Comparison of ENCODE assay signal across 26 mouse cellular contexts in the genomic region with DNA sequence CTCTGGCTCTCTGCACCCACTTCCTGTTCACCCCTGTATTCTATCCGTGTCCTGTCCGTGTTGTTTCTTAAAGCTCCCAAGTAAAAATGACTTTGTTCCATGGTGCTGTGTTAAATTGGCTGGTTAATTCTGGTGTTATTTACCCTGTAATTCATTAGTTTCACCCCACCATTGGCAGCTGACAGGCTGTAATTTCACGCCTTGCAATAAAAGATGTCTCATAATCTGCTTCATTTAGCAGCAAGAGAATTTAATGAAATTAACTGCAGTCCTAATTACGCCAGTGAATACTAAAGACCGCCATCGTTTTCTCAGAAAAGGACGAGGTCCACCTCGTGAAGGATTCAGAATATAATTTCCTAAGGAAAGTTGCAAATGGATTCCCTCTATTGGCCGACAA.
"Had no signal": no experiment of that assay in that cellular context is flagged by ENCODE, and none has a peak within 500 bp of the region (broad histone marks: within the 10 kb centered on the region; RNA-seq: fewer than 3 reads in every experiment).

No protein-coding gene starts in this region.

- H3K27ac ChIP-seq: heart, adult 2 months; heart, embryonic 13.5 days; heart, embryonic 15.5 days; hindbrain, embryonic 15.5 days; kidney, embryonic 15.5 days; kidney, postnatal 0 days; limb, embryonic 13.5 days; limb, embryonic 15.5 days; liver, embryonic 12.5 days; liver, embryonic 14.5 days had no signal

- H3K9me3 ChIP-seq: heart, embryonic 13.5 days; heart, embryonic 15.5 days; hindbrain, embryonic 12.5 days; hindbrain, embryonic 15.5 days; kidney, embryonic 15.5 days; limb, embryonic 13.5 days; limb, embryonic 15.5 days; liver, embryonic 12.5 days had no signal

- H3K27me3 ChIP-seq: heart, embryonic 13.5 days; heart, embryonic 15.5 days; limb, embryonic 13.5 days; limb, embryonic 15.5 days; liver, embryonic 12.5 days had no signal

- H3K36me3 ChIP-seq: heart, embryonic 15.5 days; hindbrain, embryonic 15.5 days; kidney, embryonic 15.5 days; liver, embryonic 12.5 days had no signal

- H3K4me2 ChIP-seq: heart, embryonic 11.5 days; heart, embryonic 13.5 days; heart, embryonic 15.5 days; hindbrain, embryonic 12.5 days; hindbrain, embryonic 15.5 days; kidney, embryonic 15.5 days; limb, embryonic 13.5 days; limb, embryonic 15.5 days; liver, embryonic 12.5 days had no signal

- H3K4me1 ChIP-seq: liver, embryonic 12.5 days had no signal

- H3K9ac ChIP-seq: heart, embryonic 13.5 days; heart, embryonic 15.5 days; hindbrain, embryonic 12.5 days; hindbrain, embryonic 15.5 days; kidney, embryonic 15.5 days; limb, embryonic 13.5 days; limb, embryonic 15.5 days; liver, embryonic 12.5 days; liver, embryonic 14.5 days had no signal

- ATAC-seq: intestine, embryonic 16.5 days; liver, embryonic 12.5 days had no signal

- H3K4me3 ChIP-seq: heart, adult 2 months; heart, embryonic 13.5 days; heart, embryonic 15.5 days; hindbrain, embryonic 12.5 days; hindbrain, embryonic 15.5 days; kidney, embryonic 15.5 days; limb, embryonic 13.5 days; limb, embryonic 15.5 days; liver, embryonic 12.5 days had no signal

- DNase-seq: gastrocnemius, postnatal 14 days; gastrocnemius, postnatal 36 days; heart, adult 11 months; heart, adult 2 months; heart, postnatal 14 days; heart, postnatal 36 days; kidney, adult 11 months; kidney, adult 2 months; kidney, adult 9 months; kidney, postnatal 14 days; kidney, postnatal 36 days; layer of hippocampus, adult 9-11 months; layer of hippocampus, postnatal 36 days; left cerebral cortex, postnatal 4 days had no signal
